Mouse (Mus musculus): ENCODE results near the gene Gli3. TPM values are rescaled to one million over a fixed set of nuclear protein-coding genes. Genes with fewer than 3 reads are reported as not detected.

Gli3 gene
- polyA plus RNA-seq, 1 experiment from 2014 or later: 25.5 TPM

DNA sequence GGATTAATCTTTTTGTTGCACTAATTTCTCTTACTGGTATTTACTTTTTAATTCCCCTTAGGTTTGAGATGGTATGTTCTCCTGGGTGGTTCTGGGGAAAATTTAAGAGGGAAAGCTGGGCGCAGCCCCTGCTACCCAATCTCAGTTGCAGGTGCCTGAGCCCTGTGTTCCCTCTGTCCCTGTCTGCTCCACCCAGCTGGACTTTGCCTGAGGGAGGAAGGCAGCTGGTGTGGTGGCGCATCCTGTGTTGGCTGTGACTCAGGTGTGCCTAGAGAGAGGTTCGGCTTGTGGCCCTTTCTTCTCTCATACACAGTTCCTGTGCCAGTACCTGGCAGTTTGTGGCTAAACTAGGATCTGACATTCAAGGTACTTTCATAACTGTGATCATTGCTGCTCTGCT lies 74.6 kb downstream of the Gli3 start:
- peaks cover 24% of the 10 kb centered on the region for H3K4me1 ChIP-seq (replicated peaks; ENCODE audit: control insufficient read depth, insufficient read depth, low read length)
- 68% methylated on average over 3 of the region's 3 CpGs for WGBS
- DNase-seq (ENCODE audit: low spot score): no peak
- ATAC-seq (replicated peaks; ENCODE audit: low FRiP score, low TSS enrichment, low read depth): 0 out of 2 replicates have a peak, but pooled peaks have one; percentile 43
- H3K27me3 ChIP-seq (replicated peaks; ENCODE audit: control insufficient read depth, insufficient read depth, low read length): no peaks in the 10 kb centered on the region
- H3K9ac ChIP-seq (ENCODE audit: low read length): no peak overlapping the region
- H3K9me3 ChIP-seq (ENCODE audit: control insufficient read depth, low read length): no peaks in the 10 kb centered on the region
- no peaks in the 10 kb centered on the region for H3K36me3 ChIP-seq (ENCODE audit: control insufficient read depth, insufficient read depth, low read length)
- H3K4me3 ChIP-seq (ENCODE audit: low read depth, low read length): no peak overlapping the region
- no peak overlapping the region for H3K4me2 ChIP-seq (ENCODE audit: low read length)
- H3K27ac ChIP-seq (ENCODE audit: low read depth): no peak overlapping the region

DNA sequence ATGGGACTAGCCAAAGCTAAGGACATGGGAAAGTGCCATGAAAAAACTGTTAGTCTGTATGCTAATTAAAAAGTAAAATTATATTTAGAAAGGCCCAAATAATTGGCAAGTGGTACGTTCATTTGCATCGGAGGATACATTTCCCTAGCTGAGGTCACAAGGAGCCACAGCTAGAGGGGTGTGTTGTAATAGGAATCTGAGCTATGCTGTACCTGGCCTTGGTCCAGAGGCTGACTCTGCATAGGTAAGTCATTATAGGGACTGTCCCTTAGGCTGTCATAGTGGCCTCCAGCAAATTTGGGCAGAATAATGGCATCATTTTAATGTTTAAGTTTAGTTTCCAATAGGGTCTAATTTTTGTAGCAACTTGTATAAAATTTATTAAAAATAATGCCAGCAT lies 75.4 kb downstream of the Gli3 start:
- no peak overlapping the region for H3K9ac ChIP-seq (ENCODE audit: low read length)
- H3K9me3 ChIP-seq (ENCODE audit: control insufficient read depth, low read length): no peaks in the 10 kb centered on the region
- ATAC-seq (replicated peaks; ENCODE audit: low FRiP score, low TSS enrichment, low read depth): no peak
- H3K4me3 ChIP-seq (ENCODE audit: low read depth, low read length): no peak overlapping the region
- H3K27me3 ChIP-seq (replicated peaks; ENCODE audit: control insufficient read depth, insufficient read depth, low read length): no peaks in the 10 kb centered on the region
- H3K36me3 ChIP-seq (ENCODE audit: control insufficient read depth, insufficient read depth, low read length): no peaks in the 10 kb centered on the region
- peaks cover 32% of the 10 kb centered on the region for H3K4me1 ChIP-seq (replicated peaks; ENCODE audit: control insufficient read depth, insufficient read depth, low read length)
- DNase-seq (ENCODE audit: low spot score): no peak
- no peak overlapping the region for H3K27ac ChIP-seq (ENCODE audit: low read depth)
- H3K4me2 ChIP-seq (ENCODE audit: low read length): no peak overlapping the region
- WGBS: 63% methylated on average over 2 of the region's 2 CpGs

DNA sequence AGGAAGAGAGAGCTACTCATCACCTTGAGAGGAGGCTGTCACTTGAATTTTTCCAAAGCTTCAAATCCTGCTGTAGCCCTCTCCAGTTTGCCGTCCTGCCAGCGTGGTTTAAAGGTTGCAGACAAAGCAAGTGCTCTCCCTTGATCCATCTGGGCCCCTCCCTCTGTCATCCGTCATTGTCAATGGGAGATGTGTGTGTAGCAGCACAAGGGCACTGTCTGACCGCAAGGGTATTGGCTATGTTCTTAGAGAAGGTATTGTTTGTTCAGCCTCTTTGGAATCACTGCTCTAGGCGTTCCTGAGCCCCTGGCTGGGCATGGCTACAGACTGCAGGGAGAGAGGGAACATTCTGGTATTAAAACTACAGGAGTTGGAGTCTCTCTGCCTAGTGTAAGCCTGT lies 79.0 kb downstream of the Gli3 start:
- ATAC-seq (replicated peaks; ENCODE audit: low FRiP score, low TSS enrichment, low read depth) (no peak), DNase-seq (ENCODE audit: low spot score) (no peak)
- no peaks in the 10 kb centered on the region for H3K36me3 ChIP-seq (ENCODE audit: control insufficient read depth, insufficient read depth, low read length)
- no peaks in the 10 kb centered on the region for H3K27me3 ChIP-seq (replicated peaks; ENCODE audit: control insufficient read depth, insufficient read depth, low read length)
- H3K4me1 ChIP-seq (replicated peaks; ENCODE audit: control insufficient read depth, insufficient read depth, low read length): peaks cover 46% of the 10 kb centered on the region
- no peak overlapping the region for H3K27ac ChIP-seq (ENCODE audit: low read depth)
- 31% methylated on average over 5 of the region's 5 CpGs for WGBS
- no peak overlapping the region for H3K9ac ChIP-seq (ENCODE audit: low read length)
- H3K4me3 ChIP-seq (ENCODE audit: low read depth, low read length): no peak overlapping the region
- no peak overlapping the region for H3K4me2 ChIP-seq (ENCODE audit: low read length)
- no peaks in the 10 kb centered on the region for H3K9me3 ChIP-seq (ENCODE audit: control insufficient read depth, low read length)

DNA sequence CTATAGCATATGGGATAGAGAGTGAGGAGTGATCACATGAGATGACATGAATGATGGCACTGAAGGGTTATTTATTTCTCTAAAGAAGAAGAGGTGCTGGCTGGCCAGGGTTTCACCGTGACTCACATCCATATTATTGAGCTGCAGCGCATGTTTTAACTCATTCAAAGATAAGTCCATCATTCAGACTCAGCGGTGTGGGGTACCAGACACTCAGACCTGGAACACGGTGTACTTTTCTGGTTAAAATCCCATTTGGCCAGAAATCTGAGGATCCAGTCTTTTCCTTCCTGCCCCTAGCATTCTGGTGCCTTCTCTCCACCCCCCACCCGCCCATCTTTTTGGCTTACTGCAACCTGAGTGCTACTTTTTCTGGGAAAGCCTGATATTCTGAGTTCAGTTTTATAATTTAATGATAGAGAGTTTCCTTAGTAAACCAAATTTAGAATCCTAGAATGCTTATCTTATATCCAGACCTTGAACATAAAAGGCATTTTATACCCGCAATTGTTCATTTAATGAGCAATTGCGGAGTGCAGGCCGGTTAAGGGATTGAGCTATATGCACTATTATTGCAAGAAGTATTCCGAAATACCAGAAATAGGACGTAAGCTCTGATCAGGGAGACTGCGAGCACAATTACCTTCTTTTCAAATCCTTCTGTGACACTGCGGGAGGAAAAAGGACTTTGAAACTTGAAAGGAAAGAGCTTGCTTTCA lies 80.3 kb downstream of the Gli3 start:
- Histone ChIP-seq H3K9ac (ENCODE audit: low read length) (no peak overlapping the region), H3K4me1 (replicated peaks; ENCODE audit: control insufficient read depth, insufficient read depth, low read length) (peaks cover 39% of the 10 kb centered on the region), H3K27ac (ENCODE audit: low read depth) (no peak overlapping the region), H3K36me3 (ENCODE audit: control insufficient read depth, insufficient read depth, low read length) (peaks cover 6% of the 10 kb centered on the region; the same call in 1 of the 2 replicates), H3K9me3 (ENCODE audit: control insufficient read depth, low read length) (no peaks in the 10 kb centered on the region), H3K27me3 (replicated peaks; ENCODE audit: control insufficient read depth, insufficient read depth, low read length) (no peaks in the 10 kb centered on the region), H3K4me2 (ENCODE audit: low read length) (no peak overlapping the region), H3K4me3 (ENCODE audit: low read depth, low read length) (no peak overlapping the region)
- WGBS: 64% methylated on average over 12 of the region's 12 CpGs
- DNase-seq (ENCODE audit: low spot score): no peak
- no peak for ATAC-seq (replicated peaks; ENCODE audit: low FRiP score, low TSS enrichment, low read depth)

DNA sequence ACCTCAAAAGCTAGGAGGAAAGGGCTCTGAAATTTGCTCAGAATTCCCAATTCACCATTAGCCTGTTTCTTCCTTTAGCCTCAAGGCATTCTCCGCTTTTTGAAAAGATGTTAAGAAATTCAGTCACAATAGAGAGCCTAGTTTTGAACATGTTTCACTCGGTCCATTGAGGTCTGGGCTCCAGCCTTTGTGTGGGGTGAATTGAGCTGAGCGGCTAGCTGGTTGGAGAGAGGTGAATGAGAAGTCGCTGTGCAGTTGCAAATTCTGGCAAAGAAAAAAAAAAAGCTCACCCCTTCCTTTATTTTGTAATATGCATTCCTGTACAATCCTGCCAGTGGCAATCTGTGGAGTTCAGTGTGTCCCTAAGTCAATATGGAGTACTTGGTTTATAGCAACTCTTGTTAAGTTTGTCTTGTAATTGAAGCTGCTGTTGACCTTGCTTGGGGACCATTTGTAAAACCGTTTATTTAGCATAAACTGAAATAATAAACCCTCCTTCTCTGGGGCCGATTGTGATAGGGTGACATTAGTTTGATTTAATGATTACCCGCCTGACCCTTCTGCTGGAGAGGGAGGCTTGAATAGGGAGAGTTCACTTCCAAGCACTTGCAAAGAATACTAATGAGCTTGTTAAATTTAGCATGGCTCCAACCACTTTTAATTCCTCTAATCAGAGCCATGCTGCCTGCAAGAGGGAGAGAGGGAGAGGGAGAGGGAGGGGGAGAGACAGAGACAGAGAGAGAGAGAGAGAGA lies 81.0 kb downstream of the Gli3 start:
- no peaks in the 10 kb centered on the region for H3K27me3 ChIP-seq (replicated peaks; ENCODE audit: control insufficient read depth, insufficient read depth, low read length)
- 45% methylated on average over 7 of the region's 7 CpGs for WGBS
- H3K4me2 ChIP-seq (ENCODE audit: low read length): no peak overlapping the region
- H3K9ac ChIP-seq (ENCODE audit: low read length): no peak overlapping the region
- no peaks in the 10 kb centered on the region for H3K9me3 ChIP-seq (ENCODE audit: control insufficient read depth, low read length)
- no peak overlapping the region for H3K27ac ChIP-seq (ENCODE audit: low read depth)
- peaks cover 11% of the 10 kb centered on the region; the same call in 1 of the 2 replicates for H3K36me3 ChIP-seq (ENCODE audit: control insufficient read depth, insufficient read depth, low read length)
- no peak overlapping the region for H3K4me3 ChIP-seq (ENCODE audit: low read depth, low read length)
- H3K4me1 ChIP-seq (replicated peaks; ENCODE audit: control insufficient read depth, insufficient read depth, low read length): peaks cover 37% of the 10 kb centered on the region
- ATAC-seq (replicated peaks; ENCODE audit: low FRiP score, low TSS enrichment, low read depth): no peak
- DNase-seq (ENCODE audit: low spot score): no peak

DNA sequence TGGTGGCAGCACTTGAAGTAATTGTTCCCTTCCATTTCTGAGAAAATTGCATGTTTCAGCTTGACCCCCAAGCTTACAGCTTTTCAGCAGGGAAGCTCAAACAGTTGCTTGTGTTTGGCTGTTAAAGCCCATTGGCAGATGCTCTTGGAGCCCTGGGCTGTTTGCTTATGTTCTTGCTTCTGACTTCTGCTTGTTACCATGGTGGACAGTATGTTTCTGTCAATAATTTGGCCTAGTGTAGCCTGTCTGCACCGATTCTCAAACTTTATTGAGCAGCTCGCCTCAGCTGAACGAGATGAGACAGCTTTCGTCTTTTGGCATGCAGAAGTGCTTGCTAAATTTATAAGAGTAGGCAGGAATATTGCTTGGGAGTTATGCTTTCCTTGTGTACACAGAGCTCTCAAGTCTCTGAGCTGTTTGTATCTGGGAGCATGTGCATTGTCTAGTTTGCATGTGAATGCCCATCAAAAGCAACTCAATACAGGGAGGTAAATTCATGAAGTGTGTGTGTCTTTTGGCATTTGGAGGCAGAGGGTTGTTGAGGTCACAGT lies 82.4 kb downstream of the Gli3 start:
- no peak overlapping the region for H3K4me2 ChIP-seq (ENCODE audit: low read length)
- no peaks in the 10 kb centered on the region for H3K27me3 ChIP-seq (replicated peaks; ENCODE audit: control insufficient read depth, insufficient read depth, low read length)
- no peaks in the 10 kb centered on the region for H3K9me3 ChIP-seq (ENCODE audit: control insufficient read depth, low read length)
- H3K9ac ChIP-seq (ENCODE audit: low read length): no peak overlapping the region
- WGBS: 38% methylated on average over 4 of the region's 4 CpGs
- ATAC-seq (replicated peaks; ENCODE audit: low FRiP score, low TSS enrichment, low read depth): no peak
- H3K27ac ChIP-seq (ENCODE audit: low read depth): no peak overlapping the region
- H3K4me1 ChIP-seq (replicated peaks; ENCODE audit: control insufficient read depth, insufficient read depth, low read length): peaks cover 35% of the 10 kb centered on the region
- H3K36me3 ChIP-seq (ENCODE audit: control insufficient read depth, insufficient read depth, low read length): peaks cover 14% of the 10 kb centered on the region; the same call in 1 of the 2 replicates
- no peak for DNase-seq (ENCODE audit: low spot score)
- H3K4me3 ChIP-seq (ENCODE audit: low read depth, low read length): no peak overlapping the region

DNA sequence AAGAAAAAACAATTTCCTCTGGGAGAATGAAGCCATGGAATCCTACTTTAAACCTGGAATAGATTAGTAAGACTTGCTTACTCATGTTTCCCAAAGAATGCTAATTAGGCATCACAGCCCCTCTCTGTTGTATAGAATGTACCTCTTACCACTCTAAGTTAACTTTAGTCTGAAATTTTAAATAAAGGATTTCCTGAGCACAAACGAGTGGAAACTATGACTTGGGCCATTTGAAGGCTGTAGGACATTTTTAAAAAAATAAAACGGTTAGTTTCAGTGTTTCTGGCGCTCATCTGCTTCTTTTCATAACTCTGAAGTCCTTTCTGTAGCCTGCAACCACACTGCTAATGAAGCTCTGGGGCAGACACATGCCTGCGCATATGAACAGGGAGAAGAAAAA lies 83.2 kb downstream of the Gli3 start:
- ATAC-seq (replicated peaks; ENCODE audit: low FRiP score, low TSS enrichment, low read depth): no peak
- Histone ChIP-seq H3K4me2 (ENCODE audit: low read length) (no peak overlapping the region), H3K4me1 (replicated peaks; ENCODE audit: control insufficient read depth, insufficient read depth, low read length) (peaks cover 33% of the 10 kb centered on the region), H3K9ac (ENCODE audit: low read length) (no peak overlapping the region), H3K36me3 (ENCODE audit: control insufficient read depth, insufficient read depth, low read length) (peaks cover 14% of the 10 kb centered on the region; the same call in 1 of the 2 replicates), H3K27me3 (replicated peaks; ENCODE audit: control insufficient read depth, insufficient read depth, low read length) (no peaks in the 10 kb centered on the region), H3K4me3 (ENCODE audit: low read depth, low read length) (no peak overlapping the region), H3K27ac (ENCODE audit: low read depth) (no peak overlapping the region), H3K9me3 (ENCODE audit: control insufficient read depth, low read length) (no peaks in the 10 kb centered on the region)
- DNase-seq (ENCODE audit: low spot score): no peak
- WGBS: 55% methylated on average over 4 of the region's 4 CpGs

DNA sequence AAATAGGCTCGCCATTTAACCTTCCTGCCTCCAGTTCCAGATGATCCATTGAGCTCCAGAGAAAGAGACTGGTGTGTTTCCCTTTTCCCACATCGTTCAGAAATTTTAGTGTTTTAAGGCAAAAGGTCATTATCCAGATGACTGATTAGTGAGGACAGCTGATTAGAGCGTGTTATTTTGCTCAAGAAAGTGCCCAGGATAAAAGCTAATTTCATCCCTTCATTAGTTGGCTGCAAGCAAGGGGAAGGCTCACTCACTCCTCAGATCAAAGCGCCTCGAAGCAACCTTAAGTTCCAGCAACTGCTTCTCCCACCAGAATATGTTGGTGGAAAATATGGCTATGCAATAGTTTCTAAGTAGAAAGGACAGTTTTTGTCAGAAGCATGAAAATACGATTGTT lies 86.4 kb downstream of the Gli3 start:
- DNase-seq (ENCODE audit: low spot score): no peak
- H3K9me3 ChIP-seq (ENCODE audit: control insufficient read depth, low read length): no peaks in the 10 kb centered on the region
- no peaks in the 10 kb centered on the region for H3K27me3 ChIP-seq (replicated peaks; ENCODE audit: control insufficient read depth, insufficient read depth, low read length)
- peaks cover 7% of the 10 kb centered on the region; the same call in 1 of the 2 replicates for H3K4me1 ChIP-seq (replicated peaks; ENCODE audit: control insufficient read depth, insufficient read depth, low read length)
- no peak overlapping the region for H3K9ac ChIP-seq (ENCODE audit: low read length)
- no peak overlapping the region for H3K27ac ChIP-seq (ENCODE audit: low read depth)
- peaks cover 14% of the 10 kb centered on the region; the same call in 1 of the 2 replicates for H3K36me3 ChIP-seq (ENCODE audit: control insufficient read depth, insufficient read depth, low read length)
- 58% methylated on average over 6 of the region's 6 CpGs for WGBS
- H3K4me2 ChIP-seq (ENCODE audit: low read length): no peak overlapping the region
- H3K4me3 ChIP-seq (ENCODE audit: low read depth, low read length): no peak overlapping the region
- no peak for ATAC-seq (replicated peaks; ENCODE audit: low FRiP score, low TSS enrichment, low read depth)

Data from intestine, embryonic 14.5 days (tissue).